Mouse (Mus musculus) common myeloid progenitor, adult 5-6 weeks (primary cell): ENCODE results near the gene Ntrk3. TPM values are rescaled to one million over a fixed set of nuclear protein-coding genes. Genes with fewer than 3 reads are reported as not detected.

ENCODE experiments used
- ATAC-seq: replicated peaks from 2 replicates; pipeline ENCODE4 v1.8.0; 2016; ENCODE audit warnings: low read depth, mild to moderate bottlenecking, moderate TSS enrichment, inconsistent platforms; ENCODE audit not compliant: poor library complexity, severe bottlenecking
- total RNA-seq: library from RNA; stranded (forward); fragments of 200-1000, 187-1606 nt; gene quantifications from 2 replicates; pipeline ENCODE4 v1.2.3, GENCODE M21; 2017

Ntrk3 gene
- not detected in 2 replicates for total RNA-seq

- ATAC-seq: no peak
Measured at GRCm38 (mm10) chr7:78737614-78738210, at the start of gene Ntrk3. TSS of gene Ntrk3 (minus strand) at chr7:78738012.

GRCm38 (mm10) chr7:78785906-78786305, 48.1 kb upstream of the Ntrk3 start:
- no peak for ATAC-seq

GRCm38 (mm10) chr7:78782639-78783581, 45.1 kb upstream of the Ntrk3 start, which contains the start of the genes Mrps11 and Mrpl46:
TSS of gene Mrps11 (plus strand) at chr7:78783119.
TSS of gene Mrpl46 (minus strand) at chr7:78783531.
- peak; percentile 99 for ATAC-seq

GRCm38 (mm10) chr7:78778741-78779140, 40.9 kb upstream of the Ntrk3 start:
- ATAC-seq: no peak

- no peak for ATAC-seq
Measured at GRCm38 (mm10) chr7:78770936-78771335, 33.1 kb upstream of the Ntrk3 start.

GRCm38 (mm10) chr7:78769075-78769652, 31.4 kb upstream of the Ntrk3 start:
- no peak for ATAC-seq

- ATAC-seq: no peak
Measured at GRCm38 (mm10) chr7:78767929-78768531, 30.2 kb upstream of the Ntrk3 start.

- peak; percentile 96 for ATAC-seq
Measured at GRCm38 (mm10) chr7:78766019-78766683, 28.3 kb upstream of the Ntrk3 start.

- ATAC-seq: no peak
Measured at GRCm38 (mm10) chr7:78765215-78765631, 27.4 kb upstream of the Ntrk3 start.

GRCm38 (mm10) chr7:78763801-78764200, 26.0 kb upstream of the Ntrk3 start:
- no peak for ATAC-seq

GRCm38 (mm10) chr7:78754458-78755000, 16.7 kb upstream of the Ntrk3 start:
- ATAC-seq: no peak

GRCm38 (mm10) chr7:78753752-78754457, 16.1 kb upstream of the Ntrk3 start:
- ATAC-seq: no peak

- ATAC-seq: no peak
Measured at GRCm38 (mm10) chr7:78752961-78753360, 15.1 kb upstream of the Ntrk3 start.

GRCm38 (mm10) chr7:78743731-78744385, 6.0 kb upstream of the Ntrk3 start:
- ATAC-seq: no peak

- no peak for ATAC-seq
Measured at GRCm38 (mm10) chr7:78739351-78740000, 1.7 kb upstream of the Ntrk3 start.

GRCm38 (mm10) chr7:78737196-78737595, 616 bp downstream of the Ntrk3 start:
- no peak for ATAC-seq

- ATAC-seq: no peak
Measured at GRCm38 (mm10) chr7:78731391-78731790, 6.4 kb downstream of the Ntrk3 start.

GRCm38 (mm10) chr7:78724591-78724990, 13.2 kb downstream of the Ntrk3 start:
- ATAC-seq: no peak
